Mouse (Mus musculus) limb, embryonic 10.5 days (tissue): ENCODE results near the gene Hlx. TPM values are rescaled to one million over a fixed set of nuclear protein-coding genes. Genes with fewer than 3 reads are reported as not detected.

Experiments
- DNase-seq: peaks from one replicate; pipeline ENCODE4 v3.0.0-alpha.2; 2017; ENCODE audit warnings: low spot score
- H3K27ac ChIP-seq: fragments of 300-500 bp; sonication (generic); 2 replicates; pipeline ENCODE4 v1.5.1; 2016; ENCODE audit warnings: mild to moderate bottlenecking
- H3K27me3 ChIP-seq: fragments of 300-500 bp; sonication (generic); 2 replicates; pipeline ENCODE4 v1.6.1; 2016; ENCODE audit warnings: low read depth, mild to moderate bottlenecking; ENCODE audit not compliant: poor library complexity, severe bottlenecking
- H3K36me3 ChIP-seq: fragments of 300-500 bp; sonication (generic); 2 replicates; pipeline ENCODE4 v1.6.1; 2016; ENCODE audit warnings: mild to moderate bottlenecking, moderate library complexity
- H3K4me1 ChIP-seq: fragments of 300-500 bp; sonication (generic); 2 replicates; pipeline ENCODE4 v1.6.1; 2016
- H3K4me3 ChIP-seq: fragments of 300-500 bp; sonication (generic); 2 replicates; pipeline ENCODE4 v1.5.1; 2016; ENCODE audit warnings: mild to moderate bottlenecking, moderate library complexity
- H3K9me3 ChIP-seq: fragments of 300-500 bp; sonication (generic); replicated peaks from 2 replicates; pipeline ENCODE4 v1.6.1; 2016; ENCODE audit warnings: mild to moderate bottlenecking
- WGBS: fragments of 180-500 bp; shearing (Covaris S2); methylation state at CpG from one replicate; pipeline ENCODE4 v1.1.7; 2016; 5-methylcytosine and 5-hydroxymethylcytosine counted together
- polyA plus RNA-seq: library from polyadenylated mRNA; unstranded; fragments of >200 nt; fragmentation: Nextera tagmentation; extraction: Ambion mirVana; gene quantifications from 2 replicates; pipeline ENCODE4 v1.2.1, GENCODE M21; 2016

Gene Hlx
- polyA plus RNA-seq, 1 experiment from 2014 or later, result 7.2 TPM

GRCm38 (mm10) chr1:184729357-184730140 lies 2.9 kb downstream of the Hlx start:
- Histone ChIP-seq H3K4me3 (peak overlapping the region; percentile 72), H3K27ac (no peak overlapping the region), H3K9me3 (no peaks in the 10 kb centered on the region), H3K4me1 (peaks cover 41% of the 10 kb centered on the region), H3K36me3 (no peaks in the 10 kb centered on the region), H3K27me3 (peaks cover 97% of the 10 kb centered on the region)
- DNase-seq, result no peak
- 2% methylated on average over 19 of the region's 19 CpGs for WGBS

- no peak overlapping the region for H3K27ac ChIP-seq
- DNase-seq, result no peak
- H3K4me3 ChIP-seq, result 0 out of 2 replicates have a peak overlapping the region, but pooled peaks have one; percentile 50
- H3K9me3 ChIP-seq, result no peaks in the 10 kb centered on the region
- WGBS, result 4% methylated on average over 6 of the region's 6 CpGs
- peaks cover 38% of the 10 kb centered on the region for H3K4me1 ChIP-seq
- H3K27me3 ChIP-seq, result peaks cover 97% of the 10 kb centered on the region
- no peaks in the 10 kb centered on the region for H3K36me3 ChIP-seq
These were observed 3.8 kb downstream of the Hlx start for GRCm38 (mm10) chr1:184728561-184729115.

GRCm38 (mm10) chr1:184727401-184728265 lies 4.8 kb downstream of the Hlx start:
- DNase-seq, result peak; percentile 77
- H3K4me3 ChIP-seq, result peak overlapping the region; percentile 50
- H3K4me1 ChIP-seq, result peaks cover 33% of the 10 kb centered on the region
- no peaks in the 10 kb centered on the region for H3K9me3 ChIP-seq
- under 1% methylated on average over 49 of the region's 49 CpGs for WGBS
- no peaks in the 10 kb centered on the region for H3K36me3 ChIP-seq
- H3K27me3 ChIP-seq, result peaks cover 97% of the 10 kb centered on the region
- H3K27ac ChIP-seq, result peak overlapping the region; percentile 50

- Histone ChIP-seq H3K27ac (no peak overlapping the region; the same call in 1 of the 2 replicates), H3K27me3 (peaks cover 100% of the 10 kb centered on the region), H3K4me3 (peak overlapping the region; percentile 50), H3K4me1 (peaks cover 27% of the 10 kb centered on the region), H3K36me3 (no peaks in the 10 kb centered on the region), H3K9me3 (no peaks in the 10 kb centered on the region)
- no peak for DNase-seq
- WGBS, result 4% methylated on average over 16 of the region's 16 CpGs
These were observed 5.7 kb downstream of the Hlx start for GRCm38 (mm10) chr1:184726576-184727300.

- Histone ChIP-seq H3K27me3 (peaks cover 100% of the 10 kb centered on the region), H3K4me1 (peaks cover 23% of the 10 kb centered on the region), H3K27ac (no peak overlapping the region), H3K4me3 (no peak overlapping the region), H3K9me3 (no peaks in the 10 kb centered on the region), H3K36me3 (no peaks in the 10 kb centered on the region)
- no peak for DNase-seq
- WGBS, result 2% methylated on average over 11 of the region's 11 CpGs
These were observed 7.1 kb downstream of the Hlx start for GRCm38 (mm10) chr1:184725318-184725790.

GRCm38 (mm10) chr1:184724551-184725317 lies 7.7 kb downstream of the Hlx start:
- H3K27ac ChIP-seq, result no peak overlapping the region
- H3K4me1 ChIP-seq, result peaks cover 23% of the 10 kb centered on the region
- DNase-seq, result no peak
- H3K4me3 ChIP-seq, result 0 out of 2 replicates have a peak overlapping the region, but pooled peaks have one; percentile 6
- H3K9me3 ChIP-seq, result no peaks in the 10 kb centered on the region
- peaks cover 100% of the 10 kb centered on the region for H3K27me3 ChIP-seq
- H3K36me3 ChIP-seq, result no peaks in the 10 kb centered on the region
- under 1% methylated on average over 23 of the region's 23 CpGs for WGBS

GRCm38 (mm10) chr1:184723899-184724298 lies 8.5 kb downstream of the Hlx start:
- H3K36me3 ChIP-seq, result no peaks in the 10 kb centered on the region
- H3K27ac ChIP-seq, result no peak overlapping the region
- no peak overlapping the region for H3K4me3 ChIP-seq
- peaks cover 100% of the 10 kb centered on the region for H3K27me3 ChIP-seq
- no peak for DNase-seq
- 6% methylated on average over 3 of the region's 3 CpGs for WGBS
- peaks cover 23% of the 10 kb centered on the region for H3K4me1 ChIP-seq
- no peaks in the 10 kb centered on the region for H3K9me3 ChIP-seq

- DNase-seq, result no peak
- no peak overlapping the region for H3K27ac ChIP-seq
- H3K9me3 ChIP-seq, result no peaks in the 10 kb centered on the region
- H3K27me3 ChIP-seq, result peaks cover 100% of the 10 kb centered on the region
- no peaks in the 10 kb centered on the region for H3K36me3 ChIP-seq
- H3K4me3 ChIP-seq, result no peak overlapping the region
- H3K4me1 ChIP-seq, result peaks cover 33% of the 10 kb centered on the region
- 1% methylated on average over 9 of the region's 9 CpGs for WGBS
These were observed 11.3 kb downstream of the Hlx start for GRCm38 (mm10) chr1:184721121-184721520.

GRCm38 (mm10) chr1:184720162-184721025 lies 12.0 kb downstream of the Hlx start:
- Histone ChIP-seq H3K27ac (no peak overlapping the region), H3K4me1 (peaks cover 34% of the 10 kb centered on the region), H3K36me3 (no peaks in the 10 kb centered on the region), H3K9me3 (no peaks in the 10 kb centered on the region), H3K27me3 (peaks cover 100% of the 10 kb centered on the region), H3K4me3 (no peak overlapping the region)
- DNase-seq, result no peak
- WGBS, result 2% methylated on average over 26 of the region's 26 CpGs

- Histone ChIP-seq H3K4me3 (peak overlapping the region; percentile 23), H3K27me3 (peaks cover 100% of the 10 kb centered on the region), H3K36me3 (no peaks in the 10 kb centered on the region), H3K4me1 (peaks cover 25% of the 10 kb centered on the region), H3K9me3 (no peaks in the 10 kb centered on the region), H3K27ac (no peak overlapping the region)
- WGBS, result under 1% methylated on average over 41 of the region's 41 CpGs
- DNase-seq, result peak; percentile 67
These were observed 13.9 kb downstream of the Hlx start for GRCm38 (mm10) chr1:184718261-184719120.
